Mouse (Mus musculus): ENCODE data around the gene 6430628N08Rik. TPM values are rescaled to one million over a fixed set of nuclear protein-coding genes. Genes with fewer than 3 reads are reported as not detected.

The 6430628N08Rik gene
- polyA plus RNA-seq, 1 experiment from 2014 or later, result not detected

- H3K4me1 ChIP-seq, result peaks cover 59% of the 10 kb centered on the region
- peak; percentile 64 for DNase-seq (ENCODE audit: extremely low spot score, low spot score)
- under 1% methylated on average over 36 of the region's 36 CpGs for WGBS
- peak overlapping the region; percentile 33 for H3K4me3 ChIP-seq
- H3K27me3 ChIP-seq (ENCODE audit: poor library complexity, severe bottlenecking), result peaks cover 100% of the 10 kb centered on the region
- H3K36me3 ChIP-seq (replicated peaks), result no peaks in the 10 kb centered on the region
- no peak overlapping the region for H3K27ac ChIP-seq
- no peaks in the 10 kb centered on the region for H3K9me3 ChIP-seq
Observed at GRCm38 (mm10) chr4:115935835-115936581, 45.5 kb downstream of the 6430628N08Rik start.

DNA sequence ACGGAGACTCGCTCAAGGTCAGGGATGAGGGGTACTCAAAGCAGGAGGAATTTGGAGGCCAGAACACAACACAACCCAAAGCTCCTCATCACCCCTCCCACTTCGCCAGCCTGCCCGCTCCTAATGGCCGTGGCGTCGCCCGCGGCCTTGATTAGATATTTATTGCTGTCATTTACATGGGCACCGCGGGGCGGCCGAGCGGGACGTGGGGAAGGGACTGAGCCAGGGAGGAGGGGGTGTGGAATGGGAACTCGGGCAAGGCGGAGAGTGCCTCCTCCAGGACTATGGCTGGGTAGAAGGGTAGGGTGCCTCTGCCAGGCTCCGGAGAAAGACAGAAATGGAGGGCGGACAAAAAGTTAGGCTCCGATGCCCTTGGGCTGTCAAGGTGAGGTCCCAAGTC, 46.2 kb downstream of the 6430628N08Rik start:
- peak overlapping the region; percentile 33 for H3K4me3 ChIP-seq
- H3K27me3 ChIP-seq (ENCODE audit: poor library complexity, severe bottlenecking), result peaks cover 100% of the 10 kb centered on the region
- no peaks in the 10 kb centered on the region for H3K36me3 ChIP-seq (replicated peaks)
- H3K27ac ChIP-seq, result no peak overlapping the region
- H3K4me1 ChIP-seq, result peaks cover 65% of the 10 kb centered on the region
- WGBS, result under 1% methylated on average over 20 of the region's 20 CpGs
- no peaks in the 10 kb centered on the region for H3K9me3 ChIP-seq
- peak; percentile 47 for DNase-seq (ENCODE audit: extremely low spot score, low spot score)

DNA sequence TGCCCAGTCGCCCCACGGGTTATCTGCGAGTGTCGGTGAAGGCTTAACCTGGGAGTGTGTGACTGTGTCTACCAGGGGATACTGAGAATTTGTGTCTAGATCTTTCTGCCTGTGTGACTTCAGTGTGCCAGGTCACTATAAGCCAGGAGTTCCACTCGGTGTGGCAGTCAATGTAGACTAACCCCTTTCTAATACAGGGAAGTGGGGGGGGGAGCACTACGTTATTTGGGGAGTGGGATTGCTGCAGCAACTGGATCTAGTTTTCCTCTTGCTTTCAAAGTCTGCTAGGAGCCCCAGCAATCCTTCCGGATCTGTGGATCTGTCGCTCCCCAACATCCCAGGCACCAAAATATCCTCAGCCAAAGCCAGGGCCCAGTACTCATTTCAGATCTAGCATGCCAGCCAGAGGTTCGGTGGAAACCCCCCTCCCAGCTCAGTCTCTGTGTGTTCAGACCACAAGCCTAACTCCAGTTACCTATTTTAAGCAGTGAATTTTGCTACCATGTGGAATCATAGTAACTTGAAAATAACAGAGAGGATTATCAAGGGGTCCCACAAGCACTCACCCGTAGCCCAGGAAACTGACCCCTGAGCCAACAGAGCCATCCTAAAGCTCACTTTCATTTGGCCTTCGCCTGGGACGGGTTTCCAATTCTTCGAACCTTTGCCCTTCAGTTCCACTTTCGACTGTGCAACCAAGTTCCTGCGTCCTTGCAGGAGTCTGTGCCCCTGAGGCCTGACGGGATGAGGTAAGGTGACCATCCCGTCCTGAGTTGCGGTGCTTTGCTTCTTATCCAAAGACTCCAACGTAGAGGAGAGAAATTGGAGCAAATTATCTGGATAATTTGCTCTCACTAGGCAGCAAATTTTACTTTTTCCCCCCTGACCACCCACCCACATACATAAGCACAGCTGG, 46.9 kb downstream of the 6430628N08Rik start:
- Histone ChIP-seq H3K9me3 (no peaks in the 10 kb centered on the region), H3K27ac (no peak overlapping the region), H3K4me1 (peaks cover 70% of the 10 kb centered on the region), H3K36me3 (replicated peaks) (no peaks in the 10 kb centered on the region), H3K27me3 (ENCODE audit: poor library complexity, severe bottlenecking) (peaks cover 100% of the 10 kb centered on the region), H3K4me3 (peak overlapping the region; percentile 33)
- no peak for DNase-seq (ENCODE audit: extremely low spot score, low spot score)
- 2% methylated on average over 19 of the region's 19 CpGs for WGBS

DNA sequence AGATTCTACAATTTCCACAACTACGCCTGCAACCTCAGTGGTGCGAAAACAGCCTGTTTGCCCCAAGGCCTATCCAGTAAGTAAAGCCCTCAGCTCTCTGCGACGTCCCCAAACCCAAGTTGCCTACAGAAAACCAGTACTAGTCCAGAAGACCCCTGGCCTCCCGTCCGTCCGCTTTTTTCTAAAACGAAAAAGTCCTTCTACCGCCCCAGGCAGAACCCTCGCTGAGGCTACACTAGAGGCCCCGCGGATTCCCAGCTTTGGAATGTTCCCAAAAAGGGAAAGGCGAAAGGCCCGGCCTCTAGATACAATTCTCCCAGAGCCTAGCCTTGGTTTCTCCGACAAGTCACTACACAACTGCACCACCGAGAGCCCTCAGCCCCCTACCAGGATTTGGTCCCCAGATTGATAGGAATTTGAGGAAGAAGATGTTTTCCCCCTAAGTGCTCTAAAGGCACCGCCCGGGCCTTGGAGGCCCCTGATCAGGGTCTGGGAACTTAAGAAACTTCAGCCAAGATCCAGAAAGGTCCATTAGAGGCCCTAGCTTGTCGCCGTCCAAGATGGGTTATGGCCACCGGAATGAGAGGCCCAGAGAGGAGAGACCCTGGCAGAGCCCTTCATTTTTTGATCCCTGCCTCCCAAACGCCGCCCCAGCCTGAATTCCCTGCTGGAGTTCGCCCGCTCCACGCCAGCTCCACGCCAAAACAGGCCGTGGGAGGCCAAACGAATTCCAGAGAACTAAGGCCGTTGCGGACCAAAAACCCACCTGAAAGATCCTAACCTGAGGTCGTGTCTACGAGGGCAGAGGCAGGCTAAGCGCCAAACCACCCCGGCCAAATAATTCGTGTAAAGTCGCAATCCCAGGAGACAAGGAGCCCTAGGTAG, 48.1 kb downstream of the 6430628N08Rik start:
- under 1% methylated on average over 37 of the region's 37 CpGs for WGBS
- DNase-seq (ENCODE audit: extremely low spot score, low spot score), result peak; percentile 65
- H3K27ac ChIP-seq, result no peak overlapping the region
- no peaks in the 10 kb centered on the region for H3K36me3 ChIP-seq (replicated peaks)
- peak overlapping the region; percentile 56 for H3K4me3 ChIP-seq
- H3K27me3 ChIP-seq (ENCODE audit: poor library complexity, severe bottlenecking), result peaks cover 100% of the 10 kb centered on the region
- peaks cover 78% of the 10 kb centered on the region for H3K4me1 ChIP-seq
- H3K9me3 ChIP-seq, result no peaks in the 10 kb centered on the region

DNA sequence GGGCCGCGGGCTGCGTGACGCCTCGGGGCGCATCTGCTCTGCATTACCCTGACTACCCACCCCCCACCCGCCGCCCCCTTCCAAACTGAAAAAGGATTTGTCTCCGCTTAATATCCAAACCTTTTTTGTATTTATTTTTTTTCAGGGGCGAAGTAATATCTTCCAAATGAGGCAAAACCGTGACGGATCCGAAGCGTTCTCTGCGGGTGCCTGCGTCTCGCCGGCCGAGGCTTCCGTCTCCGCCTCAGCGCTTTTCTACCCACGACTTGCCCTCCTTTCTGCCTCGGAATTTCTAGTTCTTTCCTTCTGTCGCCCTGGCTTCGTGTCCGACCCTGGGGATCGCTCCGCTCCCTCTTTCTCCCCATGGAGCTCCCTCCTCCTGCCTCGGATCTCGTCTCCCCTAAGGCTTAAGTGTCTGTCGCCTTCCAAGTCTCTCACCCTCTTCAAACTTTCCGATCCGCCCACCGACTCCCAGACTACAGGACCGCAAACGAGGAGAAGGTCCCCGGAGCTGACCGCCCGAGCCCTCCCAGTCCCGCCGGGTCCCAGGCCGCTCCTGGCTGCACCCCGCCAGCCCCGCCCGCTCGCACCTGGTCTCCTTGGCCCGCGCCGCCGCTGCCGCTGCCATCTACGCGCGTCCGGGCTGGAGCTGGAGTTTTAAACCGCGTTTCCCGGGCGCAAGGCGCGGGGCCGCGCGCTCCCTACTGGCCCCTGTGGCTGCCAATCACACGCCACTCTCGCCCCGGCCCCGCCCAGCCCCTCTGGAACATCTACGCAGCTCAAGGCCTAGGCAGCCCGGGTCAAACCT, 49.0 kb downstream of the 6430628N08Rik start, which contains the start of gene Dmbx1:
Gene Dmbx1 (minus strand): TSS at position 632 of the 808 bp plus-strand sequence.
- WGBS, result under 1% methylated on average over 71 of the region's 71 CpGs
- DNase-seq (ENCODE audit: extremely low spot score, low spot score), result peak; percentile 80
- Histone ChIP-seq H3K27me3 (ENCODE audit: poor library complexity, severe bottlenecking) (peaks cover 100% of the 10 kb centered on the region), H3K27ac (peak within 1 kb of the TSS; percentile 65), H3K9me3 (no peaks in the 10 kb centered on the region), H3K4me1 (peaks cover 87% of the 10 kb centered on the region), H3K36me3 (replicated peaks) (no peaks in the 10 kb centered on the region), H3K4me3 (peak within 1 kb of the TSS; percentile 56)

GRCm38 (mm10) chr4:115940681-115941080, 50.2 kb downstream of the 6430628N08Rik start:
- no peak overlapping the region for H3K4me3 ChIP-seq
- H3K9me3 ChIP-seq, result no peaks in the 10 kb centered on the region
- 6% methylated on average over 3 of the region's 3 CpGs for WGBS
- DNase-seq (ENCODE audit: extremely low spot score, low spot score), result no peak
- H3K27me3 ChIP-seq (ENCODE audit: poor library complexity, severe bottlenecking), result peaks cover 100% of the 10 kb centered on the region
- H3K27ac ChIP-seq, result no peak overlapping the region
- H3K4me1 ChIP-seq, result peaks cover 77% of the 10 kb centered on the region
- H3K36me3 ChIP-seq (replicated peaks), result no peaks in the 10 kb centered on the region

DNA sequence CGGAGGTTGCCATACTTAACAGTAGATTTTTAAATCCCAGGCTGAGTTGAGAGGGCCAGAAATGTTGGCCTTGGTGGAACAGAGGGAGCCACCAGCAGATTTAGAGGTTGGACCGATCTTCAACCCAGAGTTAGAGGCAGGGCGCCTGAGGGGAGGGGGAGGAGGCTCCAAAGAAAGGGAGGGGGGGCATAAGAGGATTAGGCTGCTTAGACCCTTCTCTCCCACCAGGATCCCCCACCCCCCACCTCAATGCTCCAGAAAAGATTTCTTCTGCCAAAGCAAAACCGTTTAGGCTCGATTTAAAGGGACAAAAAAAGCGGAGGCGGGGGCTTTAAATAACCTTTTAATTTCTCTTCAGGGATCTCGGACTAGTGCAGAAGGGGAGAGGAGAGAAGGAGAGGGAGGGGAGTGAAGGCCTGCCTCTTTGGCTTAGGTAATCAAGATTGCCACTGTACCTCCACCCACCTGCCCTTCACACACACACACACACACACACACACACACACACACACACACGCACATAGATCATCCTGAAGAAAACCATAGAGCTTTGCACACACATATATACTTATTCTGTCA, 50.9 kb downstream of the 6430628N08Rik start:
- peak; percentile 48 for DNase-seq (ENCODE audit: extremely low spot score, low spot score)
- H3K27ac ChIP-seq, result no peak overlapping the region
- no peak overlapping the region for H3K4me3 ChIP-seq
- H3K36me3 ChIP-seq (replicated peaks), result no peaks in the 10 kb centered on the region
- no peaks in the 10 kb centered on the region for H3K9me3 ChIP-seq
- H3K4me1 ChIP-seq, result peaks cover 71% of the 10 kb centered on the region
- H3K27me3 ChIP-seq (ENCODE audit: poor library complexity, severe bottlenecking), result peaks cover 100% of the 10 kb centered on the region
- under 1% methylated on average over 9 of the region's 9 CpGs for WGBS

DNA sequence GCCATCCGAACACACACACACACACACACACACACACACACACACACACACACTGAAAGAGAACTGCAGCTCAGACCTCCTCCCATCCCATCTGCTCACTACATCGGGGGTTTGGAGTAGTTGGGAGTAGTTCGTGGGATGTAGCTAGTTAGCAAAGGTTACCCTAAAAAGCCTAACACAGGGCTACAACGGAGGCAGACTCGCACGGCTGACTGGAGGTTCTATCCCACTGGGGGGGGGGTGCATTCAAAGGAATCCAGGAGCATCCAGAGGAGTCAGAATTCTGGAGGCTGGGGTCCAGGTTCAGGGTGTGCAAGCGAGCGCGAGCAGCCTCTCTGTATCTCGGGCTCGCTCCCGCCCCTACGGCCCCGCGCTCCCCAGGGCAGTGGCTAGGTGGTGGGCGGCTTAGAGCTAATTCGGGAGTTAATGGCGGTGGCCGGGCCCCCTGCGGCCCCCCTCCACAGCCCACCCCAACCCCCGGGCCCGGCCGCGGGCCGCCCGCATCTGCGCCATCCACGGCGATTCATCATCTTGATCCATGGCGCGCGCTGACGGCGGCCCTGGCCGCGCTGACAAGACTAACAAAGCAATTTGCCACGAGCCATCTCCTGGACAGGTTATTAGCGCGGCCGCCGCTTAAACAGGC, 53.3 kb downstream of the 6430628N08Rik start:
- Histone ChIP-seq H3K4me1 (peaks cover 50% of the 10 kb centered on the region), H3K27ac (peak overlapping the region; percentile 44; the same call in 1 of the 2 replicates), H3K27me3 (ENCODE audit: poor library complexity, severe bottlenecking) (peaks cover 100% of the 10 kb centered on the region), H3K4me3 (peak overlapping the region; percentile 45), H3K36me3 (replicated peaks) (no peaks in the 10 kb centered on the region), H3K9me3 (no peaks in the 10 kb centered on the region)
- WGBS, result under 1% methylated on average over 41 of the region's 41 CpGs
- DNase-seq (ENCODE audit: extremely low spot score, low spot score), result no peak

Other genes starting within 250 kb of the 6430628N08Rik start
- gene Cyp4b1, start 242.9 kb upstream of the 6430628N08Rik start, polyA plus RNA-seq (2016; fragmentation: Nextera tagmentation; extraction: Ambion mirVana), result not detected in 2 replicates
- gene Efcab14, start 152.9 kb upstream of the 6430628N08Rik start, polyA plus RNA-seq (2016; fragmentation: Nextera tagmentation; extraction: Ambion mirVana), result 32.9 and 33.9 TPM in 2 replicates
- 0.25 and 0.41 TPM in 2 replicates for gene Tex38, start 109.6 kb upstream of the 6430628N08Rik start, polyA plus RNA-seq (2016; fragmentation: Nextera tagmentation; extraction: Ambion mirVana)
- gene Atpaf1, start 105.9 kb upstream of the 6430628N08Rik start, polyA plus RNA-seq (2016; fragmentation: Nextera tagmentation; extraction: Ambion mirVana), result 45.8 and 56.3 TPM in 2 replicates
- gene Mob3c, start 62.6 kb upstream of the 6430628N08Rik start, polyA plus RNA-seq (2016; fragmentation: Nextera tagmentation; extraction: Ambion mirVana), result 2.7 and 3.9 TPM in 2 replicates
- 26.5 and 26.8 TPM in 2 replicates for gene Mknk1, start 51.5 kb upstream of the 6430628N08Rik start, polyA plus RNA-seq (2016; fragmentation: Nextera tagmentation; extraction: Ambion mirVana)
- gene Kncn, start 6.3 kb upstream of the 6430628N08Rik start, polyA plus RNA-seq (2016; fragmentation: Nextera tagmentation; extraction: Ambion mirVana), result not detected in 2 replicates
- 1.7 and 2.3 TPM in 2 replicates for gene Dmbx1, start 49.3 kb downstream of the 6430628N08Rik start, polyA plus RNA-seq (2016; fragmentation: Nextera tagmentation; extraction: Ambion mirVana)
- gene Faah, start 127.3 kb downstream of the 6430628N08Rik start, polyA plus RNA-seq (2016; fragmentation: Nextera tagmentation; extraction: Ambion mirVana), result 1.9 and 2.3 TPM in 2 replicates
- gene Nsun4, start 163.2 kb downstream of the 6430628N08Rik start, polyA plus RNA-seq (2016; fragmentation: Nextera tagmentation; extraction: Ambion mirVana), result 17.3 and 18.0 TPM in 2 replicates
- 440 and 449 TPM in 2 replicates for gene Uqcrh, start 184.4 kb downstream of the 6430628N08Rik start, polyA plus RNA-seq (2016; fragmentation: Nextera tagmentation; extraction: Ambion mirVana)
- gene Lrrc41, start 184.6 kb downstream of the 6430628N08Rik start, polyA plus RNA-seq (2016; fragmentation: Nextera tagmentation; extraction: Ambion mirVana), result 61.8 and 68.1 TPM in 2 replicates
- gene Rad54l, start 233.0 kb downstream of the 6430628N08Rik start, polyA plus RNA-seq (2016; fragmentation: Nextera tagmentation; extraction: Ambion mirVana), result 91.5 and 95.8 TPM in 2 replicates
- 50.6 and 54.7 TPM in 2 replicates for gene Pomgnt1, start 233.2 kb downstream of the 6430628N08Rik start, polyA plus RNA-seq (2016; fragmentation: Nextera tagmentation; extraction: Ambion mirVana)

All from forebrain, embryonic 10.5 days (tissue).